Mouse (Mus musculus) testis, adult 2 months (tissue): Measurements from ENCODE around the gene Jup. TPM values are rescaled to one million over a fixed set of nuclear protein-coding genes. Genes with fewer than 3 reads are reported as not detected.
"Not testable (repeated sequence)": the region's sequence is repeated elsewhere in the genome, so short reads cannot be mapped to it uniquely, and the experiment has no call there.

Experiments
- H3K27ac ChIP-seq: fragments of 200-500 bp; 2 replicates; pipeline ENCODE4 v1.5.1; 2012; ENCODE audit warnings: low read depth, low read length; ENCODE audit not compliant: control insufficient read depth, insufficient read depth
- H3K27me3 ChIP-seq: fragments of 200-500 bp; 2 replicates; pipeline ENCODE4 v1.6.1; 2012; ENCODE audit warnings: mild to moderate bottlenecking, low read length, moderate library complexity; ENCODE audit not compliant: control insufficient read depth, insufficient read depth
- H3K36me3 ChIP-seq: fragments of 200-500 bp; 2 replicates; pipeline ENCODE4 v1.6.1; 2012; ENCODE audit warnings: mild to moderate bottlenecking, low read length; ENCODE audit not compliant: control insufficient read depth, insufficient read depth
- H3K4me1 ChIP-seq: fragments of 200-500 bp; 2 replicates; pipeline ENCODE4 v1.6.1; 2012; ENCODE audit warnings: low read length; ENCODE audit not compliant: control insufficient read depth, insufficient read depth
- H3K4me3 ChIP-seq: fragments of 200-500 bp; 2 replicates; pipeline ENCODE4 v1.5.1; 2012; ENCODE audit warnings: low read depth, mild to moderate bottlenecking, low read length, moderate library complexity, mixed read lengths; ENCODE audit not compliant: control insufficient read depth
- CTCF ChIP-seq: fragments of 200-500 bp; IDR thresholded peaks from 2 replicates; pipeline ENCODE4 v1.5.1; 2012; ENCODE audit warnings: low read depth, mild to moderate bottlenecking, inconsistent platforms, low read length, moderate library complexity; ENCODE audit not compliant: control insufficient read depth, insufficient read depth, insufficient replicate concordance
- POLR2A ChIP-seq: fragments of 200-500 bp; IDR thresholded peaks from 2 replicates; pipeline ENCODE4 v1.6.1; 2012; ENCODE audit warnings: low read depth, mild to moderate bottlenecking, inconsistent platforms, low read length, moderate library complexity; ENCODE audit not compliant: control insufficient read depth
- polyA plus RNA-seq: library from polyadenylated mRNA; depleted of rRNA; stranded (reverse); fragments of >200 nt; gene quantifications from 2 replicates; pipeline ENCODE4 v1.2.3, GENCODE M21; 2012

The Jup gene
- polyA plus RNA-seq, 1 experiment, result 103 TPM

GRCm38 (mm10) chr11:100362209-100362978, 35.2 kb downstream of the Jup start:
- Histone ChIP-seq H3K4me3 (no peak overlapping the region), H3K27me3 (no peaks in the 10 kb centered on the region), H3K36me3 (no peaks in the 10 kb centered on the region), H3K4me1 (peaks cover 10% of the 10 kb centered on the region), H3K27ac (no peak overlapping the region)
- TF ChIP-seq CTCF (peak; percentile 93; the same call in 1 of the 2 replicates), POLR2A (no peak)

GRCm38 (mm10) chr11:100361059-100361458, 36.5 kb downstream of the Jup start:
- not testable (repeated sequence) for H3K4me3 ChIP-seq, H3K27me3 ChIP-seq, H3K27ac ChIP-seq, H3K36me3 ChIP-seq
- H3K4me1 ChIP-seq, result peaks cover 17% of the 10 kb centered on the region

GRCm38 (mm10) chr11:100360175-100360574, 37.4 kb downstream of the Jup start:
- H3K36me3 ChIP-seq, result no peaks in the 10 kb centered on the region
- H3K27me3 ChIP-seq, result no peaks in the 10 kb centered on the region
- H3K4me1 ChIP-seq, result peaks cover 24% of the 10 kb centered on the region
- no peak overlapping the region for H3K4me3 ChIP-seq
- H3K27ac ChIP-seq, result no peak overlapping the region
- TF ChIP-seq CTCF (no peak), POLR2A (no peak)

- peaks cover 25% of the 10 kb centered on the region for H3K4me1 ChIP-seq
- TF ChIP-seq POLR2A (no peak), CTCF (no peak)
- H3K36me3 ChIP-seq, result no peaks in the 10 kb centered on the region
- H3K4me3 ChIP-seq, result no peak overlapping the region
- no peaks in the 10 kb centered on the region for H3K27me3 ChIP-seq
- no peak overlapping the region for H3K27ac ChIP-seq
These were observed 40.2 kb downstream of the Jup start for GRCm38 (mm10) chr11:100357408-100357807.

- H3K36me3 ChIP-seq, result no peaks in the 10 kb centered on the region
- no peak for TF ChIP-seq CTCF
- no peak for TF ChIP-seq POLR2A
- H3K4me1 ChIP-seq, result peaks cover 22% of the 10 kb centered on the region
- peak overlapping the region; percentile 91 for H3K4me3 ChIP-seq
- H3K27me3 ChIP-seq, result no peaks in the 10 kb centered on the region
- H3K27ac ChIP-seq, result no peak overlapping the region
These were observed 40.7 kb downstream of the Jup start for GRCm38 (mm10) chr11:100356819-100357211.

- H3K27ac ChIP-seq, result peak within 1 kb of the TSS; percentile 70; the same call in 1 of the 2 replicates
- no peaks in the 10 kb centered on the region for H3K36me3 ChIP-seq
- H3K27me3 ChIP-seq, result no peaks in the 10 kb centered on the region
- peak within 1 kb of the TSS; percentile 91 for H3K4me3 ChIP-seq
- no peak for TF ChIP-seq POLR2A
- H3K4me1 ChIP-seq, result peaks cover 22% of the 10 kb centered on the region
These were observed 41.4 kb downstream of the Jup start, which contains the start of gene Hap1 for GRCm38 (mm10) chr11:100355972-100356818. Hap1 (minus strand) TSS chr11:100356128.

GRCm38 (mm10) chr11:100355151-100355951, 42.2 kb downstream of the Jup start:
- TF ChIP-seq POLR2A (no peak), CTCF (no peak)
- H3K27me3 ChIP-seq, result no peaks in the 10 kb centered on the region
- H3K4me3 ChIP-seq, result peak overlapping the region; percentile 91
- peak overlapping the region; percentile 70; the same call in 1 of the 2 replicates for H3K27ac ChIP-seq
- peaks cover 22% of the 10 kb centered on the region for H3K4me1 ChIP-seq
- no peaks in the 10 kb centered on the region for H3K36me3 ChIP-seq
